Mouse (Mus musculus): ENCODE results near the gene Frmd4a.

Gene Frmd4a

GRCm38 (mm10) chr2:4339530-4340218 lies 322.2 kb downstream of the Frmd4a start:
- DNase-seq = no peak

GRCm38 (mm10) chr2:4340378-4340777 lies 322.9 kb downstream of the Frmd4a start:
- DNase-seq = no peak

GRCm38 (mm10) chr2:4341141-4341540 lies 323.6 kb downstream of the Frmd4a start:
- DNase-seq = peak; percentile 20

DNA sequence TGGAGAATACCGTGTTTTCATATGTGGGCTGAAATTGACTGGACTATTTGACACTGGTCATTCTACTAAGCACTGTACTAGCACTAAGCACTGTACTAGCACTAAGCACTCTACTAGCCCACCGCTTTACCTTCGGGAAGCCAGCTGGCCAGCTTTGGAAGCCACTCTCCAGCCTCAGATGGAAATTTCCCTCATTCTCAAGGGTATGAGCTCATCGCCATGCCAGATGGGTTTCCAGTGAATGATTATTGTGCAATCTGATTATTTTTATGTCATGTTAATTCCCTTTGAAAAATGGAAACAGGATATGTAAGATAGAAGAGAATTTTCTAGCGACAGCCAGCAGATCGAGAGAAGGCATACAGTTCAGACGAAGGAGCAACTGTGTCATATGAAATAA lies 324.5 kb downstream of the Frmd4a start:
- peak; percentile 14 for DNase-seq

GRCm38 (mm10) chr2:4344411-4344810 lies 326.9 kb downstream of the Frmd4a start:
- DNase-seq = peak; percentile 56

DNA sequence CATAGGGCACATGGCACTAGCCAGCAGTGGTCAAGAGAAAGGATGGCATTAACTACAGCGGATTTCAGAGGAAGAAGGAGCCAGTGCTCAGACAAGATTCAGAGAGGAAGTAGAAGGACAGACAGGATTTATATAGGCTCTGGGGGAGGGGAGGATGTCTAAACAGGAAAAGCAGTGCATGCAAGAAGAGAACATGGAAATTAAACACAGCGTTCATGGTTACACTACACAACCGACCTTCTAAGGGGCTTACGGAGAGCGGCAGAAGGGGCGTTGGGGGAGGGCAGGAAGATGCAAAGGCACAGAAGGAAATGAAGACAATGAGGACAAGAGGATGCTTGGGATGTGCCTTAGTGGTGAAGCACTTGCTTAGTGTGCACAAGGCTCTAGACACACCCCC lies 328.7 kb downstream of the Frmd4a start:
- DNase-seq = peak; percentile 59

DNA sequence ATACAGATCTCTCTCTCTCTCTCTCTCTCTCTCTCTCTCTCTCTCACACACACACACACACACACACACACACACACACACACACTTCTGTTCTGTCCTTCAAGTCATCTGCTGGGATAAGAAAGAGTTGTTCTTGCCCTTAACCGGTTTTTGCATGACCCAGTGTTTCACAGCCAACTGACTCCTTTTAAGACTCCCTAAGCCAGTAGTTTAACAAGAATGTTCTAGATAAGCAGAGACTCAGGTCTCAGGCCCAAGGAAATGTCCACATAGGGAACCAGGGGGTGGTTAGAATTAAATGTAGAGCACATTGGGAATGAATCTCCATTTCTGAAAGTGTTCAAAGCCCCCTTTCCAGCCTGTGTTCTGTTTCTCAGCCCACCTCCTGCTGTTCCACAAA lies 329.4 kb downstream of the Frmd4a start:
- DNase-seq = no peak

DNA sequence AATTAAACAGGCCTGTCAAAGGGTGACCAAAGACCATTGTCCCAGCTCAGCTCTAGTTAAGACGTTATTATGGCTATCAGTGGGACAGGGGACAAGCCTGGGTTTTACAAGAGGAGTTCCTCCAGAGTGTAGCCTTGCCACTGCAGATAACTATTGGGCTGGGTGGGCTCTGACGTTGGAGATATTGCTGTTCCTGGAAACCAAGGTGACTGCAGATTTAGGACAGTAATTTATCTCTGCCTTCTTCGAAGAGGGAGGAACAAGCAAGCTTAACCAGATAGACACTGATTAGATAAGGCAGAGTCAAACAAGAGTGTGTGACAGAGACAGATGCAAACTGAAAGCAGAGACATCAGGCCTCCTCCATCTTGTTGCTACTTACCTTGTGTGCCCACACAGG lies 330.3 kb downstream of the Frmd4a start:
- DNase-seq = no peak

DNA sequence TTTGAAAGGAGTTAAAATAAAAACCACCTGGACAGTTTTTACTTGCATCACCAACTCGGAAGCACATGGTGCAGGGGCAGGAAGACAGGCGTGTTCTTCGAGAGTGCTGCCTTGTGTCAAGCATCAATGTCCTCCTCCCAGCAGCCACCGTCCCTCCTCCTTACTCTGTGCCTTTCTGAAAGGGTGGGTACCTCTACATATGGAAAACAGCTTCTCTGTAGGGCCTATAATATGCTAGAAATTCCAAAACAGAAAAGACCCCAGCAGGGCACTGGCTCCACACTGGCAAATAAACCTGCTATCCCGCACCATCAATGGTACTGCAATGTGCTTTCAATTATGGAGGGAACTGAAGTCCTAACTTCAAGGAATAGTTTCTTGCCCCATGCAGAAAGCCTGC lies 331.0 kb downstream of the Frmd4a start:
- no peak for DNase-seq

- DNase-seq = no peak
Measured at GRCm38 (mm10) chr2:4356812-4357384, 339.4 kb downstream of the Frmd4a start.

DNA sequence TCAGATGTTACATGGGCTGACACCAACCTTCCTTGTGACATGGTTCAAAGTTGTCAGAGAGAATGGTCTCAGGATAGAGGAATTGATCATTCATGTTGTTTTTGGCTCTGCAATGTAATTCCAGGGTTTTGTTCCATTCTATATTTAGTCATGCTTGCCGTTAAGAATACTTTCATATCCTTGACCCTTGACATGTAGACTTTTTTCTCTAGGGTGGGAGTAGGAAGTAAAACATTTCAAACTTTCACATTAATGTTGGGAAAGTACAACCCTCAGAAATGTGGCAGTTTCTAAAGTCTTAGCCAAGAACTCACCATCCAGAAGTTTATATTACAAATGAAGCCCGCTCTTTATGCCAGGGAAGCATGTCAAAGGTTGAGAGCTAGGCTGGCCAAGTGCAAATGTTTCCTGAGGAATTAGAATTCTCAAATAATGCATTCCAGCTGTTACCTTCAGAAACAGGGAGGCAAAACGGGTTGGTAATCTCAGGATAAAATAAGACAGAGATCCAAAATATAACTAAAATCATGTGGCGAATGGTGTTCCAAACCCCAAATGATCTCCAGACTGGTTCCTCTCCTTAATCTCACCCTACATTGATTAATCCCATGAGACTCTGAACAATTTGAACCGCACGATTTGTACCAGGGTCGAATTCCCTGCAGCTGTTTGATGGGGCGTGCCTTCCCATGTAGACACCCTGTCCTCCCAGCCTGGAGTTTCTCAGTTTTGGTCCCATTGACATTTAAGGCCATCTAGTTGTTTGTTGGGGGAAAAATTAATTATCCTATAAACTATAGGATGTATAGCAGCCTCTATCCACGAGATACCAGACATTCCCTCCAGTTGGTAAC lies 344.7 kb downstream of the Frmd4a start:
- peak; percentile 19 for DNase-seq

GRCm38 (mm10) chr2:4364908-4365307 lies 347.4 kb downstream of the Frmd4a start:
- no peak for DNase-seq

GRCm38 (mm10) chr2:4368544-4368943 lies 351.0 kb downstream of the Frmd4a start:
- DNase-seq = no peak

DNA sequence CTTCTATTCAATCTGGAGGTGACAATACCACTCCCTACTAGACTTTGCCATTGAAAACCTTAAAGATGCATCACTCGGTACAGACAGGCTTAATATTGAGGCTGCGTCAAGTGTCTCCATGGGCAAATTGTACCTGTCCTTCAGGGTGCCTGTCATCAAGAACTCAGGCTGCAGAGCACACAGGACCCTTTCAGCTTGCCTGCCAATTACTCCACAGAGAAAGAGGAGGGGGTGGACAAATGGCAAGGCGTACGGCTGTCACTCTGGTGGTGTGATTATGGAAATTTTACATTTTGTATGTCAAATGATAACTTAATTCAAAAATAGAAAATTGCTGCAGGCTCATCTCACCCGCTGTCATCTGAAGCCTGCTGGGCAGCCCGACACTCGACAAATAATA lies 353.0 kb downstream of the Frmd4a start:
- DNase-seq = no peak

- no peak for DNase-seq
Measured at GRCm38 (mm10) chr2:4371341-4371740, 353.8 kb downstream of the Frmd4a start.

DNA sequence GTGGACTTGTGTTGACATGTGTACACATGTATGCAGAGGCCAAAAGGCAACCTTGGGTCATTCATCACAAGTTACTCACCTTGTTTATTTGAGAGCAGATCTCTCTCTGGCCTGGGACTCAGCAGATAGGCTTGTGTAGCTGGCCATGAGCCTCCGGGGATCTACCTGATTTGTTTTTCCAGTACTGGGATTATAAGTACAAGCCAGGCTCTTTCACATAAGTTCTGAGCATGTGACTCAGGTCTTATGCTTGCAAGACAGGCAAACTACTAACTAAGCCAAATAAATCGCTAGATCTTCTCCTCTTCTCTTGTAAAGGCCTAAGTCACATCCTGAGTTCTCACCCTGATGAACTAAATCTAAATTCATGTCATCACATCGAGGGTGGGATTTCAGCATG lies 361.3 kb downstream of the Frmd4a start:
- DNase-seq = no peak

- DNase-seq = no peak
Measured at GRCm38 (mm10) chr2:4380435-4380834, 362.9 kb downstream of the Frmd4a start.

DNA sequence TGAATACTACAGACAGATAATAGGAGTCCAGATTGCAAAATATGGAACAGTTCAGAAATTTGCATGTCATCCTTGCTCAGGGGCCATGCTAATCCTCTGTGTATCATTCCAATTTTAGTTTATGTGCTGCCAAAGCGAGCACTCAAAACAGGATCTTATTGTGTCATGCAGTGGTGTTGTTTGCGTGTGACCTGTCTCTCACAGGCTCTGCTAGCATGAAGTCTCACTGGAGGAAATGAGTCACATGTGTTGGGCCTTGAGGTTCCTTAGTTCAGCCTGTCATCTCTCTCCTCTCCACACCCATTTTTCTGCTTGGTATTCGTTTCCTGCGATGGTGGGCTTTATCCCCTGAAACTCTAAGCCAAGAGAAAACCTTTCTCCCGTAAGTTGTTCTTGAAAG lies 363.4 kb downstream of the Frmd4a start:
- DNase-seq = peak; percentile 23

DNA sequence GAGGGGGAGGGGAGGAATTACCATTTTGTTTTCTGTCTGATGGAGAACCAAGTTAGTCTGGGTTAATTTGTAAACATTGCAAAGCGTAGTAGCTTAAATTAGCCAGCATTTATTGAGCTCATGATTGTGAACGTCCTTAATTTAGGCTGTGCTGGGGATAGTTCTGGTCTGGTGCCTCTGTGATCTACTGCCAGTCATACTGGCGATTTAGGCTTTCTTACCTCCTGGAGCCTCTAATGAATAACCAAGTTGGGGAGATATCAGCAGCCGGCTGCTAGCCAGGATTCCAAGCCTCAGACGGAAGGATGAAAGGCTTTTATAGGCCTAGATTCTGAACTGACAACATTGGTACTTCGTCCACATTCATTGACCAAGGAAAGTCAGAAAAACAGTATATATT lies 369.0 kb downstream of the Frmd4a start:
- DNase-seq = no peak

GRCm38 (mm10) chr2:4389330-4389729 lies 371.8 kb downstream of the Frmd4a start:
- DNase-seq = no peak

- peak; percentile 59 for DNase-seq
Measured at GRCm38 (mm10) chr2:4391091-4391490, 373.6 kb downstream of the Frmd4a start.

- DNase-seq = peak; percentile 49
Measured at GRCm38 (mm10) chr2:4391678-4392085, 374.2 kb downstream of the Frmd4a start.

- DNase-seq = no peak
Measured at GRCm38 (mm10) chr2:4393046-4393445, 375.5 kb downstream of the Frmd4a start.

DNA sequence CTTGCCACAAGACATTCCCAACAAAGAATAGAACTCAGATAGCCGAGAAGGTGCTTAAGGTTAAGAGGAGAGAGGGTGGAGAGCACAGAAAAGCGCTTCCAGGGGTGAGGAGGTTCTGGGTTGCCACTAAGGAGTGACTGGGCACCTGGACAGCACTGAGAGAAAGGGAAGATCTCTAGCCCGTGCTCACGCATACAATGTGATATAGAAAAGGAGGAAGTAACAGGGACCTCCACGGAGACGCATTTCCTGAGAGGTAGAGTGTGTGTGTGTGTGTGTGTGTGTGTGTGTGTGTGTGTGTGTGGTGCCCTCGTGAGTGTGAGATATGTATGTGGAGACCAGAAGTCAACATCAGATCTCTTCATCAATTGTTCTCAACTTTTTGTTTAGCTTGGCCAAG lies 377.1 kb downstream of the Frmd4a start:
- no peak for DNase-seq

All from lung, postnatal 36 days (tissue).